Mouse (Mus musculus) MN1 (cell line): ENCODE data around the gene Efcab9.

Experiments
- DNase-seq: peaks from one replicate; pipeline ENCODE4 v3.0.0-alpha.2; 2016; ENCODE audit warnings: low spot score

Efcab9 gene

DNA sequence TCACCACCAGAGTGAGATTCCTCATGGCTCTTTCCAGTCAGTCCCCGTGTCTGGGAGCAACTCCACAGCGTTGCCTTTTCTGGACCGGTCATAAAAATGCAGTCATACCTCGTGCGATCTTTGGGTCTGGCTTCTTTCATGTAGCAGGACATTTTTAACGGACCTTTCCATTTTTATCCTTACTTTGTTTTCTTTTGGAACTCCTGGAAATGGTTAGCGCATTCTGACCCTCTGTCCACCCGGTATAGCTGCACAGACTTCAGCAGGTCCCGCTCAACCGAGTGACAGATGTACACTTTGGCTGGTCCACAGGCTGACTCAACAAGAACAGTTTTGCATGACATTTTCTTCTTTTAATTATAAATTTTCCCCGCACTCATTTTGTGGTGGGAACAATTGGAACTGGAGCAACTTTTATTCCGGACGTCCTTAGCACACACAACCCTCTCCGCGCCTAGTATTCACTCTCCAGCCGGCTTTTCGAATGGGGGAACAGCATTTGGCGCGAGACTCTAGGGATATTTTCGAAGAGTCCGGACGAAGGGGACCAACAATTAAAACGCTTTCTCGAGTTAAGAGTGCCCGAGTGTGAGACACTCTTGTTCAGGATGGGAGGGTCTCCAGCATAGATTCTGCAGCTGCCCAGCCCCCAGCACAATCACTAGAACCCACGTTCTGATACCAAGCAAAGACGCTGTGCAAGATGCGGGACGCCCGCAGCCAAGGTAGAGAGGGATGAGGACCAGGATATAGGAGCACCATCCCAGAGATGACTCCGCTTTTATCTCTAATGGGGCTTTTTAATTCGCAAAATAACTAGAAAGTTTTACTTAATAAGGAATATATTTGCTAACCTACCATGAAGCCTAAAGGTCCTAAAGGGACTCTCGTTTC is at the start of gene Efcab9:
Efcab9 (minus strand) TSS at position 211 of the 894 bp plus-strand sequence.
- DNase-seq: no peak

DNA sequence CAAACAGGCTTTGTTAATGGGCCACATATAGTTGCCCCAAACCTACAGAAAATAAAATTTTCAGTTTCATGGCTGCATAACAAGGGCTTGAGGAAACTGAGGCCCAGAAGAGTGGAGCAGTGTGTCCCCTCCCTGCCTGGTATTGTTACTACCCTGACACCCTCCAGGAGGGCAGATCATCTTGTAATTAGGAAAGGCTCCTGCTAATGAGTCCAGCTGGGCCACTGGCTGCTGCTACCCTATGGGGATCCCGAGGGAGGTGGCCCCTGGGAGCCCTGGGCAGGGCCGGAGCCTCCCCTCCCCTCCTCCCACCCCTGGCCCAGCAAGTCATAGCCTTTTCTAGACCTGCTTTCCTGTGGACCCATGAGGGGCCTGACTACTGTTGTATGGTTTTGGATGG is 49.1 kb upstream of the Efcab9 start:
- DNase-seq: no peak

DNA sequence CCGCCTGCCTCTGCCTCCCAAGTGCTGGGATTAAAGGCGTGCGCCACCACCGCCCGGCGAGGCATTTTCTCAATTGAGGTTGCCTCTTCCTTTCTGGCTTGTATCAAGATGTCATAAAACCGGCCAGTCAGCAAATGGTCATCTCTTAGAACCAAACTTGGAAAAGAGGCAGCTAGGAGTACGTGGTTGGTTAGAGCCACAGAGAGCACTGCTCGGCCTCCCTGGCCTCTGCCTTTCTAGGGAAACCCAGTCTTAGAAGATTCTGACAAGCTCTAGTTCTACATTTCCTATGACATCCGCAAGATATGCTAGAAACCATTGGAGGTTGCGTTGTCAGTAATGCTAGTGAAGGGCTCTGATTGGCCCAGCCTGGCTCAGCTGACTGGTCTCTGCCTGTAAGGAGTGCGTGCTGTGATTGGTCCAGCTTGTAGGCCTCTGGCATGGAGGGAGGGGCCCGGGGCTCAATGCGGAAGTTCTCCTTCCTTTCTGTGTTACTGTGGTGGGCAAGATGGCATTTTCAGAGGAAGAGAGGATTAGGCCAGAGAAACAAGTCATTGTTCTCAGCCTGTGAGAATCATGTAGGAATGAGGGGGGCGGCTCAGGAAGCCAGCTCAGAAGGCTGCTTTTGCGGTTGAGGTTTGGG is 48.5 kb upstream of the Efcab9 start:
- DNase-seq: no peak

DNA sequence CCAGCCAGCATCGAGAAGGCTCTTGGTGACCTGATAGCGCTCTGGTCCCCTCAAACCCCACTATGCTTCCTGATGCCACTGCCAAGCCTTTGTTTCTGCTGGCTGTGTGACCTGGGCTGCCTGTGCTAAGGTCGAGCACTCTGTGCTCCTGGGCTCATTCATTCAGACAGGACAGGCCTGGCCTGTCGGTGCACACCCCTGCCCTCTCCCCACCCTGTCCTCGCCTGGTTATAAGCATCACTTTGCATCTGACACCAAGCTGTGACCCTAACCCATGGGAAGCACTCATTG is 44.8 kb upstream of the Efcab9 start:
- no peak for DNase-seq

DNA sequence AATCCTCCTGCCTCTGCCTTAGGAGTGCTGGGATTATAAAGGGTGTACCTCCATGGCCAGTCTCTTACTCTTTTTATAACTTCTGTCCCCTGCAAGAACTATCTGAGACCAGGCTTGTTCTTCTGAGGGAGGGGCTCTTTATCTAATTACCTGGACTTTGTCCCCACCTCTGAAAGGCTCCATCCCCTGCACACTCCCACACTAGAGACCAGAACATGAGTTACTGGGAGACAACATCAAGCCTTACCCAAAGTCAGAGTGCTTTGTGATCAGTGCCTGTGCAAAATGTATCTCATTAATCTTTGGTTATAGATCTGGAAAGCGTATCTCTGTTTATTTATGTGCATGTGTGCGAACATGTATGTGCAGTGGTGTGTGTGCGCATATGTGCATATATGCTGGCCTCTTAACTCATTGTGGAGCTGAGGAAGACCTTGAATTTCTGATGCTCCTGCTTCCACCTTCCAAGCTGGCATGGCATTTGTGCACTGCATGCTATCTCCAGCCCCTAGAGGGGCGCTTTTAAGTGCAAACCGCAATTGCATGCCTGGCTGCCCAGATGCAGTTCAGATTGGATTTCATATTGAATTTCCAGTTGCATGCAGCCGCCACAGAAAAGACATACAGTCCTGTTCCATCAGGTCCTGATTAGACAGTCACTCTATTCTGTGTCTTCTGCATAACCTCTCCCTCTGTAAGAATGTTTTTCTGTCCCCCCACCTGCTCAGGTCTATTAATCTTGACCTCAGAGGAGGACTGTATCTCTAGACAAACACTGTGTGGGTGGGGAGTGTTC is 44.3 kb upstream of the Efcab9 start:
- no peak for DNase-seq

DNA sequence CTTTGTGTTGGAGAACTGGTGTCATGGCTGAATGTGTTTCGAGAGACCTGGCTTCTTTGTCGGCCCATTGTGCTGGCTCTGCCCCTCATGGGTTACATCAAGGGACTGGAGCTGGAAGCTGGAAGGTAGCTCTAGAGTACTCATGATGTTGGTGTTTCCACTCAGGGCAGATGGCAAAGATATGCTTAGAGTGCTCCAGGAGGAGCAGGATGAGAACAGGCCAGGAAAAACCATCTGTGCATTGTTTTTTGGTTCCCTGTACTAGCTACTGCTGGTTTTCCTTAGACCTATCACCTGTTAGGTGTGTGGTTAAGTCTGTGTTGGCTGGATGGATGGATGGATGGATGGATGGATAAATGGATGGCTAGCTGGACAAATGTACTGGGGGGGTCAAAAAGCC is 41.8 kb upstream of the Efcab9 start:
- DNase-seq: no peak

DNA sequence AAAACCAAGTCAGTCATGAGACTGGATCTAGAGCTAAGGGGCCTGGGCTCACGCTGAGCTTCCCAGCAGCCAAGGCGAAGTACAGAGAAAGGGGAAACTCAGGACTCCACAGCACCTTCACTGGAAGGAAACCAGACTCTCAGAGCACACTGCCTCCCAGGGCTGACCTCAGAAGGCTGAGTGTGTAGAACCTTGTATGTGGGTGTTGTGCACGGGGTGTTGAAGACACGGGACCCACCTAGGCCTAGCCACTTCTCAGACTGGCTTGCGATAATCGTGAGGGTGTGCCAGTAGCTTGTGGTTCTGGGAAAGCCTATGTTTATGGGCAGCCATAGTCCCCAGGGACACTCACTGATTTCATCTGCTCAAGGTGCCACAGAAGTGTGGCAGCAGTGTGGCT is 39.2 kb upstream of the Efcab9 start:
- no peak for DNase-seq

DNA sequence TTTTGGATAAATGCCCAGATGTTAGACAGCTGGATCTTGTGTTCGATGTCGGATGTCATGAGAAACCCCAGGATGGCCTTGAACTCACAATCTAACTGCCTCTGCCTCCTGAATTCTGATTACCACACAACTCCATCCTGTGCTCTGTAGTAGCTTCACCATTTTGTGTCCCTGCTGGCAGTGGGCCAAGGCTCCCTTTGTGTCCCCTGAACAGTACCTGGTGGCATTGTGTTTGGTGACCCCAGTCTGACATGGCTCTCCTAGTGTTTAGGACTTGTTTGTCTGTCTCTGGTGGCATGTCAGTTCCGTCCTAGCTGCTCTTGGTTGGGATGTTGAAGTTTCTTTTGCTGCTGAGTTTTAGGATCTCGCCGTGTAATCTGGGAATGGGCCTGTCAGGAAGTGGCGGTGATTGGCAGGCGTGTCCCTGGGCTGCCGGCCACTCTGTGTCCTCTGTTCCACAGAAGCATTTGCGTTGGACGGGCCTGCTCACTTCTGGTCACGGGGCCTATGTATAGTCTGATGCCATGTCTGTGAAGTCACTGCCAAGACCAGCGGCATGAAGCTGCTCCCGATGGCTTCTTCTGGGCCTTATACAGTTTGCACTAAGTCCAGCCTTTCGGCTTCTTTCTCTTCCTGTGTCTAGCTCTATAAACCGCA is 36.9 kb upstream of the Efcab9 start:
- DNase-seq: no peak

DNA sequence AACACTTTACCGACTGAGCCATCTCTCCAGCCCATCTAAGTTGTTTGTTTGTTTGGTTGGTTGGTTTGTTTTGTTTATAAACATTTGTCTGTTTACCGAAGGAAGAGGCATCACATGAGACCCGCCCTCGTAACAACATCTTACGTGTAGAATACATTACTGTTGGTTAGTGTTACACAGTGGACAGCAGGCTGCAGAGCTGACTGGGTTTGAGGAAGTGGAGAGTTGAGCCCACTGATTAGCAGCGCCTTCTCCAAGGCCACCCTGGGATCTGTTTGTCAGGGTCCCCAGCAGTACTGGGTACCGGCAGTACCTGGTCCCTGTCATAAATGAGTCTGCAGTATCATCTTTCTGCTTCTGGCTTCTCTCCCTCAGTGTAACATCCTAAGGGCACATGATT is 36.2 kb upstream of the Efcab9 start:
- DNase-seq: no peak

DNA sequence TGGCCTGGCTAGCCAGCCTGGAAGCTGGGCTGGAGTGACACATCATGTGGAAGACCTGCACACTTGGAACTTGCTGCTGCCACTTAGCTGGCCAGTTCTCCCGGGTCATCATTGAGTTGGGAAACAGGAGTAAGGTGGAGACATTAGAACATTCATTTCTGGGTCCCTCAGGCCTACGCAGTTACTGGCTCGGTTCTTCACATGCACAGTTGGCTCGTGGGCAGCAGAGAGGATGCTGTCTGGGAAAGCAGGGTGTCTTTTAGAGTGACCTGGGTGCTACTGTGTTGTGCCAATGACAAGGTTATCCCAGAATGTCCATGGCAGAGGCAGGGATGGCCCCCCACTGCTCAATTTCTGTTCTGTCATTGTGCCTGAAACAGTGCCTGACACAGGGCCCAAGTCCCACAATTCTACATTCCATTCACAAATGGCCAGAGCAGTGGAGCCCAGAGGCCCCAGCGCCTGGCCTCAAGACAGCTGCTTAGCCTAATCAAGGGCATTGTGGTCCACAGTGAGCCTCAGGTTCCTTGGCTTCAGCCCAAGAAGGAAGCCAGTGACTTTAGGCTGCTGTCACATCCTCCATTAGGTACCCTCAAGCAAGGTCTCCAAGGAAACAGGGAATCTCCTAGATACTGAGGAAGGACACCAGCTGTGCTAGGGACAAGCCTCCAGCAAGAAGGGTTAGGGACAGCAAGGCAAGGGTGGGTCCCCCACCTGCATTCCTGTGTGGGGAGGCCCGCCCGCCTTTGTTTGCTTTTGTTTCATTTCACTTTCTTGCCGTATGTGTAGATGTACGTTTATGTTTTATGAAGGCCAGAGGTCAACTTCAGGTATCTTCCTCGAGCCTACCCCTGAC is 35.3 kb upstream of the Efcab9 start:
- no peak for DNase-seq

DNA sequence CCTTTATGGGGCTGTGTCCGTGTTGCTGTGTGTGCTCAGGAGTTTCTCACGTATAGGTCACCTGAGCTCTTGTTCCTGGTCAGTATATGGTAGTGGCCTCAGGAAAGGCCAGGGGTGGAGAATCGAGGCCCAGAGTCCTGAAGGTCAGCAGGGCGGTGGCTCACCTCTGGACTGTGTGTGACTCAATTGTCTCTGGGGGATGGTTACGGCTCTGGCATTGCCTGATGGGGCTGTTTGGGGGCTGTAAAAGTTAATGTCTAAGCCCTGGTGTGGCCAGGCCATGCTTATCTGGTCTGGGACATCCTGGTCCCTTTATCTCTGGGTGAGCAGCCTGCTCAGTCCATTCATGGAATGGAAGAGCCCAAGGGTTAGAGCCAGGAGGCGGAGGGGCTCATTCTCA is 34.3 kb upstream of the Efcab9 start:
- no peak for DNase-seq

DNA sequence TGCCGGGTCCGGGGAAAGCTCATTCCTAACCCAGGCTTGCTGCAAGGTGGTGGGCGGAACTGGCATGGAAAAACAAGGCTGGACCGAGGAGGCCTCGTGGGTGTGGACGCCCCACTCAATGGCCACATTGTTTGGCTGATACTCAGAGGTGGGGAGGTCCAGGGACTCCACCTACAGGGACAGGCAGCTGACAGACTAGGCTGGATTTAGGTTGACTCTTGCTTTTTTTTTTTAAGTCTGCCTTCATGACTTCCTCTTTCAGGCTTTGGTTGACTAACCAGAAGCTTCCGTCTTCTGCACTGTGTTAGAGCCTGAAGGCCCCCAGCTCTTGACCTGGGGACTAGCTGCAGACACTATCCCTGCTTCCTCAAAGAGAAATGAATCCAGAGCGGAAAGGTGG is 33.2 kb upstream of the Efcab9 start:
- DNase-seq: no peak

DNA sequence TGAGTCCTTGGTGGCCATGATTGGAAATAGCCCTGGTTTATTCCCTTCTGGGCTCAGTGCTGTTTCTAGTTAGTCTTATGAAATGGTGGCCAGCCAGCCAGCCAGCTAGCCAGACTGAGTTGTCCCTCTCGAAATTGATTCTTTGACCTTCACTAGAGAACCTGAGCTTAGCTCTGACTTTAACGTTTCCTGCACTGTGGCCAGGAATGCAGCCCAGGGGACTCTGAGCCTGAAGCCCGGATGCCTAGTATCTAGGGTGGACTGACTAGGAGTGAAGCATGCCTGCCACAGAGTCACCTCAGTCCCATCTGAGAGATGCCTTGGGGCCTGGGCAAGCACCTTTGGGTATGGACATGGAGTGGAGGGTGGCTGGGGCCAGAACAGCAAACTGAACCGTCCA is 32.7 kb upstream of the Efcab9 start:
- no peak for DNase-seq

DNA sequence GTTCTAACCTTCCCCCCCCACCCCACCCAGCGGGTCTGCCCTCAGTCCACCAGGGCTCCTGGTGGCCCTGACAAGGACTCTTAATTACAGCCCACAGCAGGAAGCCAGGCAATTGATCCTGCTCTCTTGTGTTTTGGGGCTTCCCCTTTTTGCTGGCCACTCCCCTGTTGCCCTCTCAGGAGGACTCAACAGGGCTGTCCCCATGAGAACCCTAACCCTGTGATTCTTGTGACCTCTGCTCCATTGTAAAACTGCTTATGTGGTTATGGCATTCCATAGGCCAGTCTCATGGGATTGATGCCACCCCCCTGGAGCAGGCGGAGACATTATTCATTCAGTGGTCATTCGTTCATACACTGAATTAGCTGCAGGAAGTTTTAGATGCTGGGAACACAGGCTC is 31.8 kb upstream of the Efcab9 start:
- DNase-seq: no peak

DNA sequence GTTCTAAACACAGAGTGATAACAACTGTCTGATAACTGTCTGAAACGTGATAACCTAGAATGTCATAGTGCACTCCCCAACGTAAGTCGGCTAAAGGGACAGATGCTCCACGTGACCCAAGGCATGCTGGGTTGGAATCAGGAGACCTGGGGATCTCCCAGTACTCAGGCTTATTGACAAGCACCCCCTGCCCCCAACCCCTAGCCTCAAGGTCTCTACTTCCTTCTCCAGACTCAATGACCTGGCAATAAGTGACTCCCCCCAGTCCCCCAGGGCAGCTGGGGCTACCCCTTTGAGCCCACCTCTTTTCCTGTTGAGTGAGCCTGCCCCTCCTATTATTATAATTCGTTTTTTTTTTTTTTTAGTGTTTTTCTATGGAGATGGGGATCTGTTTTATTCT is 30.8 kb upstream of the Efcab9 start:
- DNase-seq: no peak

DNA sequence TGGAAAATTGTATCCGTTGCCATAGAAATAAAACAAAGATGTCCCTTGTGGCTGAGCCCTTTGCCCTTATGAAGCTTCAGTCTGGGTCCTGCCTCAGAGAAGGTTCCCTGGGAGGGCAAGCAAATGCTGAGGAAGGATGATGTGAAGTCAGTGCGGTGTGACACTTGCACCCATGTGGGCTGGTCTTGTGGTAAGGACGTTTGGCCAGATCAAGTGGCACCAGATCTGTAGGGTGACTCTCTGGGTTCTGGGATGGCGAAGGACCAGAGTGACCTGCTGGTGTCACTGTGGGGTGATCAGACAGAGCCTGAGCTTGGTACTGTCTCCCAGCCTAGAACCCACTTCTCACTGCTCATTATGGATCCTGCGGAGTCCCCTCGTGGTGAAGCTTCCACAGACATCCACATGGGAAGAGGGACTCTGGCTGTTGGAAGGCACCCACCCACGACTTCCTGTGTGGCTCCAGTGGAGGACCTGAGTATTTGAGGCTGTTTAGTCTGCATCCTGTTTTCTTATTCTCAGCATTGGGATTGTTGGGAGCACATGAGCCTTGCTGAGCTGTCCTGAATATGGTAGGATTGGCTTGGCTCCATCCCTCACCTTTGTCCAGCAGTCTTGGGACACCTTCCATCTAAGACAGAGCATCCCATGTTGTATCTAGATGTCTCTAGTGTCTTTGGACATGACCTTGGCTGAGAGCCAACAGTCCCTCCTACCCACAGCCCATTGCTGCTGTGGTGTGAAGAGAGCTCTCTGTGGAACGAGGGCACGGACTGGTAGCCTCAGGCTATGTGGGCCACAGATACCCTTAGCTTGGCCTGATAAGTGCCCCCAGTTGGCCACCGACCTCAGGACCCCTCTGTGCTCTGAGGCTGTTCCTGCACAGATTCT is 29.8 kb upstream of the Efcab9 start:
- DNase-seq: no peak

DNA sequence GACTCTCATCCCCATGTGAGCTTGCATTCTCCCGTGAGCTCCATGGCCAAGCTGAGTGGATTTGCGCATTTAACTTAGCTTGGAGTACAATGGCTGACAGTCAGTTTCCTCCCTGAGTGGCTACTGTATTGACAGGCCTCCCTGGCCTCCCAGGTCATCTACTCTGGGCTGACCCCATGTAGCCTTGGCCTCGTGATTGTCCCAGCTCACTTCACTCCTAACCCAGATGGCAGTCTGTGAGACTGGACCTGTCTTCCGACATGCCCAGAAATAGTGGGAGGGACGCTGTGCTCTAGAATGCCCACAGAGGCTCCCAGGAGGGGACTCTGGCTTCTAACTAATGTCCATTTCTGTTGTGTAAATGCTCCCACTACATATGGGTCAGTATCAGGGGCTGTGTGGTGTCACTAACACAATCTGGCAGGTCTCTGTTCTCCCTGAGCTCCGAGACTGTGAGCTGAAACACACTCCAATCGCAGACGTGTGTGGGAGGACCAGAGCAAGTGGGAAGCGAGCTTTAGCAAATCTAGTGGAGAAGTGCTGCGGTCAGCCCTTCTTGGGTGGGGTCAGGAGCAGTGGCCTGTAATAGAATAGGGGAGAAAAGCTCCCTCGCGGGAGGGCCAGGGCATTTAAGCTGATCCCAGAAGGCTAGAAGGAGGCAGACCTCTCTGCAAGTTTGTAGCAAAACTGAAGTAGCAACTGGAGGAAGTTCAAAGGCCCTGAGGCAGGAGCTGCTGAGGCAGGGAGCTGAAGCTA is 28.3 kb upstream of the Efcab9 start:
- DNase-seq: no peak

DNA sequence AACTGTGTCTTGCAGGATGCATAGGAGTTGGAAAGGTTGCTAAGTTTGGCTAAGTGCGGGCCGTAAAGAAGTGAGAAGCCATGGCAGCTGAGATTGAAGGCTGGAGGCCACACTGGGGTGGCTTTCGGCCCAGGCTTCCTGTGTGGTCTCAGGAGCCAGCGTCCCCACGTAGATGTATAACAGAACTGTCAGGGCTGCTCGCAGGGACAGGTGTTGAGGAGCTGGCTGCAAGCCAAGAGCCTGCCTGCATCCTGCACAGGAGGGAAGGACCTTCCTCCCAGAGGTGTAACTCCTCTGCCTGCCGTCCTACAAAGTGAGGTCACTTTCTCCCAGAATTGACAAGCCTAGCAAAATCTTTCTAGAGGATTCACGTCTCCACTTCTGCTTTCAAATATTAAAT is 26.8 kb upstream of the Efcab9 start:
- DNase-seq: no peak

DNA sequence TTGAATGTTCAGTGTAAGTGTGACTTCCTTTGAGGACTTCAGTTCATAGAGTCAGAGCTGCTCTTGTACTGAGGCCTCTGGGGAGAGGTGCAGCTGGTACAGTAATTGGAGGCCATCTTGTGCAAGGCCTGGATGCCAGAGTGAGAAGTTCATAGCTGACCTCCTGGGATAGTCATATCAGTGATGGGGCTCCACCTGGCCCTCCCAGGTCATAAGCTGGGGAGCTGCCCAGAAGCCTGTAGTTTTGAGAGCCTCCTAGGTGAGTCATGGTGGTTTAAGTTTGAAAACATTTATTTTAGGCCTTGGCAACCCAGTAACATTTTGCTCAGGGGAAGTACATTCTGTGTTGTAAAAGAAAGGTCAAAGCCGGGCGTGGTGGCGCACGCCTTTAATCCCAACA is 26.1 kb upstream of the Efcab9 start:
- DNase-seq: no peak
